Mouse (Mus musculus): Measurements from ENCODE around the gene Irak2.

The Irak2 gene

GRCm38 (mm10) chr6:113662964-113663700 is 24.9 kb downstream of the Irak2 start:
- in situ Hi-C loops (cut with MboI, MseI), result loop anchor here (25.0 kb wide), 1 partner anchor 1249 kb away; no protein-coding TSS in a partner anchor

- in situ Hi-C loops (cut with MboI, MseI), result loop anchor here (25.0 kb wide), 1 partner anchor 1248 kb away; no protein-coding TSS in a partner anchor
Observed at GRCm38 (mm10) chr6:113664305-113664704, 26.0 kb downstream of the Irak2 start.

GRCm38 (mm10) chr6:113667611-113668122 is 29.4 kb downstream of the Irak2 start:
- in situ Hi-C loops (cut with MboI, MseI), result loop anchor here (25.0 kb wide), 1 partner anchor 1245 kb away; no protein-coding TSS in a partner anchor

- in situ Hi-C loops (cut with MboI, MseI), result loop anchor here (25.0 kb wide), 1 partner anchor 1244 kb away; no protein-coding TSS in a partner anchor
Observed at GRCm38 (mm10) chr6:113668287-113669154, 30.3 kb downstream of the Irak2 start.

- in situ Hi-C loops (cut with MboI, MseI), result loop anchor here (25.0 kb wide), 1 partner anchor 1242 kb away; no protein-coding TSS in a partner anchor
Observed at GRCm38 (mm10) chr6:113669821-113670220, 31.6 kb downstream of the Irak2 start.

- in situ Hi-C loops (cut with MboI, MseI), result loop anchor here (25.0 kb wide), 1 partner anchor 1240 kb away; no protein-coding TSS in a partner anchor
Observed at GRCm38 (mm10) chr6:113672029-113672428, 33.8 kb downstream of the Irak2 start.

- in situ Hi-C loops (cut with MboI, MseI), result loop anchor here (25.0 kb wide), 1 partner anchor 1239 kb away; no protein-coding TSS in a partner anchor
Observed at GRCm38 (mm10) chr6:113672989-113673388, 34.7 kb downstream of the Irak2 start.

- in situ Hi-C loops (cut with MboI, MseI), result loop anchor here (5.0 kb wide), 1 partner anchor 38 kb away; the partner anchor contains the start of gene Irak2
Observed at GRCm38 (mm10) chr6:113675234-113675633, 37.0 kb downstream of the Irak2 start.

GRCm38 (mm10) chr6:113675991-113676390 is 37.7 kb downstream of the Irak2 start:
- in situ Hi-C loops (cut with MboI, MseI), result loop anchor here (5.0 kb wide), 1 partner anchor 39 kb away; the partner anchor contains the start of gene Irak2

GRCm38 (mm10) chr6:113677070-113677734 is 38.9 kb downstream of the Irak2 start:
- in situ Hi-C loops (cut with MboI, MseI), result loop anchor here (5.0 kb wide), 1 partner anchor 40 kb away; the partner anchor contains the start of gene Irak2

GRCm38 (mm10) chr6:113678246-113679012 is 40.2 kb downstream of the Irak2 start:
- in situ Hi-C loops (cut with MboI, MseI), result loop anchor here (5.0 kb wide), 1 partner anchor 41 kb away; the partner anchor contains the start of gene Irak2

- in situ Hi-C loops (cut with MboI, MseI), result loop anchor here (5.0 kb wide), 1 partner anchor 43 kb away; the partner anchor contains the start of gene Irak2
Observed at GRCm38 (mm10) chr6:113679993-113680566, 41.8 kb downstream of the Irak2 start.

GRCm38 (mm10) chr6:113681271-113681670 is 43.0 kb downstream of the Irak2 start:
- in situ Hi-C loops (cut with MboI, MseI), result no loop called here

- in situ Hi-C loops (cut with MboI, MseI), result no loop called here
Observed at GRCm38 (mm10) chr6:113683081-113683825, 45.0 kb downstream of the Irak2 start.

GRCm38 (mm10) chr6:113686551-113687125 is 48.4 kb downstream of the Irak2 start:
- in situ Hi-C loops (cut with MboI, MseI), result no loop called here

GRCm38 (mm10) chr6:113690008-113690399 is 51.7 kb downstream of the Irak2 start:
- in situ Hi-C loops (cut with MboI, MseI), result no loop called here

- in situ Hi-C loops (cut with MboI, MseI), result no loop called here
Observed at GRCm38 (mm10) chr6:113690400-113691083, 52.3 kb downstream of the Irak2 start.

- in situ Hi-C loops (cut with MboI, MseI), result no loop called here
Observed at GRCm38 (mm10) chr6:113691084-113691462, 52.8 kb downstream of the Irak2 start.
